Mouse (Mus musculus): ENCODE measurements at regions not wholly inside any gene's neighbourhood (a gene's known extent, or its start where the extent isn't known, plus 50 kb on each side); places are given as distances from the start of the nearest gene placed in this dataset.

GRCm38 (mm10) chr2:115057200-115057599, 402.4 kb upstream of the Dph6 start:
- Histone ChIP-seq H3K27ac (ENCODE audit: low read depth) (no peak overlapping the region), H3K4me2 (ENCODE audit: low read depth, low read length) (no peak overlapping the region), H3K9me3 (replicated peaks; ENCODE audit: control insufficient read depth, low read length) (no peaks in the 10 kb centered on the region), H3K4me3 (ENCODE audit: low read depth, low read length) (no peak overlapping the region), H3K4me1 (ENCODE audit: control insufficient read depth, insufficient read depth) (no peaks in the 10 kb centered on the region), H3K27me3 (ENCODE audit: control insufficient read depth, insufficient read depth, low read length) (no peaks in the 10 kb centered on the region), H3K36me3 (replicated peaks; ENCODE audit: control insufficient read depth, insufficient read depth, low read length) (no peaks in the 10 kb centered on the region), H3K9ac (replicated peaks; ENCODE audit: low read depth, low read length) (no peak overlapping the region)
- TF ChIP-seq CTCF (IDR thresholded peaks at IDR 0.05; ENCODE audit: low read depth) (no peak), EP300 (IDR thresholded peaks at IDR 0.05; ENCODE audit: low read depth) (no peak)
- 45% methylated on average over 2 of the region's 2 CpGs for WGBS
- ATAC-seq (ENCODE audit: insufficient read depth, low read depth), result no peak
- DNase-seq (ENCODE audit: low spot score), result no peak

- Histone ChIP-seq H3K9me3 (replicated peaks; ENCODE audit: control insufficient read depth, low read length) (no peaks in the 10 kb centered on the region), H3K4me1 (ENCODE audit: control insufficient read depth, insufficient read depth) (no peaks in the 10 kb centered on the region), H3K4me2 (ENCODE audit: low read depth, low read length) (no peak overlapping the region), H3K4me3 (ENCODE audit: low read depth, low read length) (no peak overlapping the region), H3K27me3 (ENCODE audit: control insufficient read depth, insufficient read depth, low read length) (no peaks in the 10 kb centered on the region), H3K9ac (replicated peaks; ENCODE audit: low read depth, low read length) (no peak overlapping the region), H3K36me3 (replicated peaks; ENCODE audit: control insufficient read depth, insufficient read depth, low read length) (no peaks in the 10 kb centered on the region), H3K27ac (ENCODE audit: low read depth) (no peak overlapping the region)
- 76% methylated on average over 8 of the region's 8 CpGs for whole genome bisulfite sequencing
- ATAC-seq (ENCODE audit: insufficient read depth, low read depth), result no peak
- no peak for DNase-seq (ENCODE audit: low spot score)
- TF ChIP-seq EP300 (IDR thresholded peaks at IDR 0.05; ENCODE audit: low read depth) (no peak), CTCF (IDR thresholded peaks at IDR 0.05; ENCODE audit: low read depth) (no peak)
Measured at GRCm38 (mm10) chr2:115067489-115068163, 412.9 kb upstream of the Dph6 start.

- no peaks in the 10 kb centered on the region for H3K36me3 ChIP-seq (replicated peaks; ENCODE audit: control insufficient read depth, insufficient read depth, low read length)
- no peak for TF ChIP-seq CTCF (IDR thresholded peaks at IDR 0.05; ENCODE audit: low read depth)
- TF ChIP-seq EP300 (IDR thresholded peaks at IDR 0.05; ENCODE audit: low read depth), result no peak
- H3K4me1 ChIP-seq (ENCODE audit: control insufficient read depth, insufficient read depth), result no peaks in the 10 kb centered on the region
- no peak overlapping the region for H3K27ac ChIP-seq (ENCODE audit: low read depth)
- no peak for ATAC-seq (ENCODE audit: insufficient read depth, low read depth)
- no peak overlapping the region for H3K4me2 ChIP-seq (ENCODE audit: low read depth, low read length)
- H3K27me3 ChIP-seq (ENCODE audit: control insufficient read depth, insufficient read depth, low read length), result no peaks in the 10 kb centered on the region
- H3K9ac ChIP-seq (replicated peaks; ENCODE audit: low read depth, low read length), result no peak overlapping the region
- no peak for DNase-seq (ENCODE audit: low spot score)
- no peak overlapping the region for H3K4me3 ChIP-seq (ENCODE audit: low read depth, low read length)
- WGBS, result 54% methylated on average over 4 of the region's 4 CpGs
- no peaks in the 10 kb centered on the region for H3K9me3 ChIP-seq (replicated peaks; ENCODE audit: control insufficient read depth, low read length)
Measured at GRCm38 (mm10) chr2:115069704-115070103, 414.9 kb upstream of the Dph6 start.

- Histone ChIP-seq H3K4me2 (ENCODE audit: low read depth, low read length) (no peak overlapping the region), H3K4me3 (ENCODE audit: low read depth, low read length) (no peak overlapping the region), H3K27me3 (ENCODE audit: control insufficient read depth, insufficient read depth, low read length) (no peaks in the 10 kb centered on the region), H3K9ac (replicated peaks; ENCODE audit: low read depth, low read length) (no peak overlapping the region), H3K36me3 (replicated peaks; ENCODE audit: control insufficient read depth, insufficient read depth, low read length) (no peaks in the 10 kb centered on the region), H3K4me1 (ENCODE audit: control insufficient read depth, insufficient read depth) (no peaks in the 10 kb centered on the region), H3K27ac (ENCODE audit: low read depth) (no peak overlapping the region), H3K9me3 (replicated peaks; ENCODE audit: control insufficient read depth, low read length) (no peaks in the 10 kb centered on the region)
- WGBS, result 64% methylated on average over 6 of the region's 6 CpGs
- ATAC-seq (ENCODE audit: insufficient read depth, low read depth) (no peak), DNase-seq (ENCODE audit: low spot score) (no peak)
- TF ChIP-seq EP300 (IDR thresholded peaks at IDR 0.05; ENCODE audit: low read depth) (no peak), CTCF (IDR thresholded peaks at IDR 0.05; ENCODE audit: low read depth) (no peak)
Measured at GRCm38 (mm10) chr2:115070123-115070522, 415.4 kb upstream of the Dph6 start.

GRCm38 (mm10) chr2:115070666-115071065, 415.9 kb upstream of the Dph6 start:
- Histone ChIP-seq H3K9me3 (replicated peaks; ENCODE audit: control insufficient read depth, low read length) (no peaks in the 10 kb centered on the region), H3K4me3 (ENCODE audit: low read depth, low read length) (no peak overlapping the region), H3K27ac (ENCODE audit: low read depth) (no peak overlapping the region), H3K9ac (replicated peaks; ENCODE audit: low read depth, low read length) (no peak overlapping the region), H3K27me3 (ENCODE audit: control insufficient read depth, insufficient read depth, low read length) (no peaks in the 10 kb centered on the region), H3K4me1 (ENCODE audit: control insufficient read depth, insufficient read depth) (no peaks in the 10 kb centered on the region), H3K4me2 (ENCODE audit: low read depth, low read length) (no peak overlapping the region), H3K36me3 (replicated peaks; ENCODE audit: control insufficient read depth, insufficient read depth, low read length) (no peaks in the 10 kb centered on the region)
- no peak for DNase-seq (ENCODE audit: low spot score)
- ATAC-seq (ENCODE audit: insufficient read depth, low read depth), result no peak
- TF ChIP-seq EP300 (IDR thresholded peaks at IDR 0.05; ENCODE audit: low read depth) (no peak), CTCF (IDR thresholded peaks at IDR 0.05; ENCODE audit: low read depth) (no peak)
- 64% methylated on average over 3 of the region's 3 CpGs for WGBS

Data from heart, postnatal 0 days (tissue).